Mouse (Mus musculus): ENCODE measurements around the gene Iqcj.

The Iqcj gene

GRCm38 (mm10) chr3:67959672-67960071, 67.7 kb downstream of the Iqcj start:
- no peak for DNase-seq

- no peak for DNase-seq
These were observed 68.1 kb downstream of the Iqcj start for GRCm38 (mm10) chr3:67960133-67960532.

GRCm38 (mm10) chr3:67960727-67961126, 68.7 kb downstream of the Iqcj start:
- DNase-seq, result no peak

GRCm38 (mm10) chr3:67961934-67962639, 70.1 kb downstream of the Iqcj start:
- no peak for DNase-seq

- DNase-seq, result no peak
These were observed 82.4 kb downstream of the Iqcj start for GRCm38 (mm10) chr3:67974340-67974998.

- DNase-seq, result no peak
These were observed 88.0 kb downstream of the Iqcj start for GRCm38 (mm10) chr3:67980006-67980405.

- DNase-seq, result no peak
These were observed 91.3 kb downstream of the Iqcj start for GRCm38 (mm10) chr3:67983329-67983728.

GRCm38 (mm10) chr3:68002415-68002814, 110.4 kb downstream of the Iqcj start:
- no peak for DNase-seq

- no peak for DNase-seq
These were observed 120.3 kb downstream of the Iqcj start for GRCm38 (mm10) chr3:68012342-68012741.

- DNase-seq, result no peak
These were observed 123.8 kb downstream of the Iqcj start for GRCm38 (mm10) chr3:68015786-68016185.

GRCm38 (mm10) chr3:68019401-68019800, 127.4 kb downstream of the Iqcj start:
- no peak for DNase-seq

GRCm38 (mm10) chr3:68036097-68036496, 144.1 kb downstream of the Iqcj start:
- DNase-seq, result no peak

GRCm38 (mm10) chr3:68042951-68043350, 150.9 kb downstream of the Iqcj start:
- DNase-seq, result no peak

GRCm38 (mm10) chr3:68045475-68046416, 153.7 kb downstream of the Iqcj start:
- no peak for DNase-seq

GRCm38 (mm10) chr3:68053538-68053937, 161.5 kb downstream of the Iqcj start:
- no peak for DNase-seq

- DNase-seq, result no peak
These were observed 163.1 kb downstream of the Iqcj start for GRCm38 (mm10) chr3:68055071-68055470.

GRCm38 (mm10) chr3:68056373-68057275, 164.6 kb downstream of the Iqcj start:
- DNase-seq, result no peak

GRCm38 (mm10) chr3:68059162-68059800, 167.3 kb downstream of the Iqcj start:
- no peak for DNase-seq

GRCm38 (mm10) chr3:68064731-68065130, 172.7 kb downstream of the Iqcj start, which contains the start of gene Schip1:
TSS of gene Schip1 (plus strand) at chr3:68064802.
- DNase-seq, result no peak

GRCm38 (mm10) chr3:68071395-68072386, 179.7 kb downstream of the Iqcj start:
- DNase-seq, result no peak
